Mouse (Mus musculus) brain, embryonic 18.5 days (tissue): Measurements from ENCODE around the gene Gbp6.
A peak's percentile ranks its signal among the peaks of the same experiment; 100 is the strongest.
"Not testable (repeated sequence)": the region's sequence is repeated elsewhere in the genome, so short reads cannot be mapped to it uniquely, and the experiment has no call there.

Experiments used
- DNase-seq: peaks from one replicate; pipeline ENCODE4 v3.0.0-alpha.2; 2012; ENCODE audit warnings: low read depth, low spot score

Gbp6 gene

DNA sequence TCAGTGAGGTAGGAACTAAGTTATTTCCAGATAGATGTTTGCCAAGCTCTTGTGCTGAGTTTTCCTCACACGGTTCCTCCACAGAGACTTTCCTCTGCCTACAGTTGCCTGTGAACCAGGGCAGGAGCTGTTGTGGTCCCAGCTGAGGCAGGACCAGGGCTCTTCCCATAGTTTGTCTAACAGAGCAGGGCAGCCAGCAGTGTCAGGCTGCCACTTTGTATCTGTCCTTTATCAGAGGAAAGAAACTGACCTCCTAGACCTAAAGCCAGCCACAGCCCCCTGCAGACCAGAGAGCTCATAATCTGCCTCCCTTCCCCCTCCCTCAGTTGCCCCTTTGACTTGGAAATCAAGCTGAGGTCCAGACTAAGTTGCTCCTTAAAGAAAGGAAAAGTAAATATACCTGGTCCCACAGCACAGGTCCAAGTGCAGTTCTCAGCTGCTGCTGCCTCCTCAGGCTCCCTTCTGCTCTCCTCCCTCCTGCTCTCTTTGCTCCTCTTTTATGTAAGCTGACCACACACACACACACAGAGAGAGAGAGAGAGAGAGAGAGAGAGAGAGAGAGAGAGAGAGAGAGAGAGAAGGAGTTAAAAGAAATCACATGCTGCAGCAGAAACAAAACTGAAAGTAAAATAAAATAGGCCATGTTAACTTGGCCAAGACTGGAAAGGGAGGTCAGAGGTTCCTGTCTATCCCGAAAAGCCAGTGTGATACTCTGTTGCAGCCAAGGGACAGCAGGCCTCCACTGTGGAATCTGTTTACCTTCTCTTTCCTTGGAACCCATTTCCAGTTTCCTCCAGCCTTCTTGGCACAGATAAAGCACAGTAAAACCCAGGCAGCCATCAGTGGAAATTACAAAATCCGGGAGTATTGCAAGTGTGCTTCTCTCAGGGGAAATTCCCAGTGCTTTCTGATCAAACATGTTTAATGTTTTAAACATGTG lies at the start of gene Gbp6, which contains the start of gene Gm43302:
TSS of gene Gbp6 (minus strand) at position 473 of the 940 bp plus-strand sequence.
TSS of gene Gm43302 (minus strand) at position 470 of the 940 bp plus-strand sequence.
- peak; percentile 2 for DNase-seq

DNA sequence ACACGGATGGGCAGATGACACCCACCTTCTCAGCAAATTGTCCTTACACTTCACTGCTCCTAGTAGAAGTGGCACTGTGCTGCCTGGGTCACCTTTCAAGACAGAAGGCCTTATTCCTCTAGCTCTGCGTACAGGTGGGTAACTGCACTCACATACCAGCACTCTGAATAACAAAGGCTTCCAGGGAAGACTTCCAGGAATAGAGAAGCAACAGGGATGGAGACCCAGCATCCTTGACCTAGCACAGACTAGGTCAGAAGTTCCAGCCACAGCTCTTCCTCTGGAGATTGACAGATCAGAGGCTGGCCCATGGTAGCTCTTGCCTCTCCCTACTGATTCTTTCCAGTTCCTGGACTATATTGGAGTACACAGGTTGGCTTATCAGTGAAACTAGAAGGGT lies 47.8 kb upstream of the Gbp6 start:
- no peak for DNase-seq

DNA sequence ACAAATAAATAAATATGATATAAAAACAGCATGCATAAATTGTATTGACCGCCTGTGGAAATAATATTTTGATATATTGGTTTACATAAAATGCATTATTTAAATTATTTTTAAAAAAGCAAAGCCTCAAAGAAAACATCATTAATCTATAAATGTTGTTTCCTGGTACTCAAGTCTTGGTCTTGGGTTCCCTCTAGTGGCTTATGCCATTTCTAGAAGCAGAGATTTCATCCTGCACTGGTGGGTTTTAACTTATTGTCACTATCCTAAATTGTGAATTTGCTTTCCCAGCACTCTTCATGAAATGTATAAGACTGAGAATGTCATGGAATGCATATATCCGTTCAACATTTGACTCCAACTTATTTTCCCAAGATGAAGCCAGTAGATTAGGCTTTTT lies 29.0 kb upstream of the Gbp6 start:
- no peak for DNase-seq

DNA sequence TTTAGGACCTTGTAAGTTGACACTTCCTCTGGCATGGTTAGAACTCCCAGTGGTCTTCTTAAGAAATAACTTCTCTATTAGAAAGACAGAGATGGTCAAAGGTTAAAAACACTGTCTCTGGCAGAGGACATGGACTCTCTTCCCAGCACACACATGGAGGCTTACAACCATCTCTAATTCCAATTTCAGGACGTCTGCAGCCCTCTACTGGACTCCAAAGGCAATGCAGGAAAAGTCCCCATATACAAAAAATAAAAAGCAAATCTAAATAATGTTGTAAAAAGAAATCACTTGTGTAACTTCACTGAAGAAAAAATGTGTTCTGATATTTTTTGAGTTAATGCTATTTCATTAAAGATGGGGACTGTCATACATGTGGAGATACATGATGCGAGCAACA lies 17.4 kb upstream of the Gbp6 start:
- DNase-seq: no peak

DNA sequence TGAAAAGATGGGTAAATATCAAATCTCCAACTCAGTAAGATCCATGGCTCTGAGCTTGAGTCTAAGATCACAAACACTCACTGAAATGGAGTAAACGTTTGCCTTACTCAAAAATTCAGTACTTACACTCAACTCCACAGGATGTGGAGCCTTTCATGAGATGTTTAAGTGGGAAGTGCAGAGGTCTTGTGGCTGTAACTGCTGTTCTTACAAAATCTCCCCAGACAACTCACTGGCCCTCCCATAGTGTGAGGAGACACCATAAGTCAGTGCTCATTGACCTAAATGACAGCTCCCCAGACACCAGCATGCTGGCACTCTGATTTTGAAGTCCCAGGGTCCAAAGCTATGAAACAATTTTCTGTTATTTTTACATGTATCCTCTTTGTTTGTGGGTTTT lies 15.7 kb upstream of the Gbp6 start:
- DNase-seq: not testable (repeated sequence)

DNA sequence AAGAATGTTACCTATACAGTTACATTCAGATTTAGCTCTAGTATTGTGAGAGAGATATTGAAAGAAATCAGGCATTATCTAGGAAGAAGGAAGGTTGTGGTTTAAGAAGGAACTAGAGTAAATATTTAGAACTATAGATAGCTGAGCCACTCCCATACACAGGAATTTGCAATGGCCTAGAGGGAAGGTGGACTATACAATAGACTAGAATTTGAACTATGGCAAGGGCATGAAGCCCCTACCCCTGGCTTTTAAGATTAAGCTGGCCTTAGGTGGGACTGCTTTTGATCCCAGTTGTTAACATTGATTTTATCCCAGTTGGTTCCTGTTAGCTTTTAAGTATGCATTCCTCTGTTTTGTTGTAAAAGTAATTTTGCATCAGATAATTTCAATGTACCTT lies 13.4 kb upstream of the Gbp6 start:
- not testable (repeated sequence) for DNase-seq

DNA sequence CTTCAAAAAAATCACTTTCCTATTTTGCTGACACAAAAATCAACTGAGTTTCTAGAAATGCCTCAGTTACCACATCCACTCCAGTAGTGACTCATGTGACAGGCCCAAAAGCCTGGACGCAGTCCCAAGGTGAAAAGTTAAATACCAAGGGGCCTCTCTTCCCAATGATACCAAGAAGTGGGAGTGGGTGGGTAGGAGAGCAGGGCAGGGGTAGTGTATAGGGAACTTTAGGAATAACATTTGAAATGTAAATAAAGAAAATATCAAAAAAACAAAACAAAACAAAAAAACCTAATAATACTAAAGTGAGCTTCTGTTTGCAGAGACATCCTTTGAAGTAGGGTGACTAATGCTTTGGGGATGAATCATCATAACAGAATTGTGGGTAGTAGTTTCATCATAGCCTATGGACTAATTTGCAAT lies 12.7 kb upstream of the Gbp6 start:
- DNase-seq: no peak

DNA sequence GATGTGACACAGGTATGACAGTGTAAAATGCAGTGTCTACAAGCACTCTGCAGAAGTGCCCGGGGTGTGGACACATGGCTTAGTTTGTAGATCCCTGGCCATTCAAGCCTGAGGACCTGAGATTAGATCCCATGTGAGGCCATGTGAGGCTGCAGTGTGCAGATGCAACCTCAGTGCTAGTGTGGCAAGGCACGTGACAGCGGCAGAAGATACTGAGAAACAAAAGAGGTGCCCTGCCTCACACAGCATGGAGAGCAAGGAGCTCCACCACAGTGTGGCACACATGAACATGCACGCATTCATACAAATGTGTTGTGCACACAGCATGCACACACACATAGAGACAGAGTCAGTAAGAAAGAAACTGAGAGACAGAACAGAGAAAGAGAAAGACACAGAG lies 12.2 kb upstream of the Gbp6 start:
- DNase-seq: not testable (repeated sequence)

DNA sequence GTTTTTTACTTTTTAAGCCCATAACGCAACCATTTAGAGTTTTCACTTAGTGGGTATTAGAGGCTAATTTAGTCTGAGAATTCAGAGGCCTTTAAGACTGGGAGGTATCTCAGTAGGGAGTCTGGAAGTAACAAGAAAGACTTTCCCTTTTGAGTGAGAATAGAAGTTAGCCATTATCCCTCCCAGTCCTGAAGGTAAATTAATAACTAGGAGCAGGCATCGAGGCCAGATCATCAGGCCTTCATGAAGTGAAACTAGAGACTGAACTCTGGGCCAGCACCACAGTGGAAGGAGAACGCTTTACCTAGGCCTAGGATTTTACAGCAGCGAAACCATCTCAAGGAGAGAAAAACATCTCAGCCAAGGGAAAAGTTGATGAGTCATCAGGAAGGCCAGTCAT lies 8.5 kb upstream of the Gbp6 start:
- no peak for DNase-seq

DNA sequence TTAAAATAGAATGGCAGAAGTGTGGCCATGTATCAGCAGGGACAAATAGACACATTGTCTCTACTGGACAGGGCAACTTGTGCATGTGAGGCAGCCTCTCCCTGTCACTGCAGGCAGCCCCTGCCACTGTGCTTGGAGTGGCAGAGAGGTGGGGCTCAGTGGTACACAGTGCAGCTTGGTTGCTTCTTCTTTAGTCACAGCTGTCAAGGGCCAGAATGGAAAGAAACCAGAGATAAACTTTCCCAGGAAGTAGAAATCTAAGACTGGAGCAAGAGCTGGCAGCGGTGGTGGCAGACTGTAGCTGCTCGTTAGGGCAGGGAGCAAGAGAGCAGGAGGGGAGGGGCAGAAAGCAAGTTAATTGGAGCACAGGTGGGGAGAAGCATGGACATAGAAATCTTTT lies 8.0 kb upstream of the Gbp6 start:
- no peak for DNase-seq

DNA sequence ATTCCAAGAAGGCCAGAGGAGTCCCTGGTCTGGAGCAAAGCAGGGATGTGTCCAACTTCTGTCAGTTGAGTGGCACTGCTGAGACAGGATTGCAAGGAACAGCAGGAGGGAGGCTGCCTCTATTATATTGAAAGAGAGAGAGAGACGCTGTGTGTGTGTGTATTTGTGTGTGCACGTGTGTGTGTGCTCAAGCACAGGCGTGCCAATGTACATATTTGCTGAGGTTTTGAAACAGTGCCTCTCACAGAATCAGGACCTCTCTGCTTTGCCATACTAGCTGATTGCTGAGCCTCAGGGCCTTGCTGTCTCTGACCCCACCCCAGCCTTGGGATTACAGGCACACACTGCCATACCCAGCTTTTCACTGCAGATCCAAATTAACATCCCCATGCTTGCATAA lies 2.2 kb upstream of the Gbp6 start:
- DNase-seq: no peak

DNA sequence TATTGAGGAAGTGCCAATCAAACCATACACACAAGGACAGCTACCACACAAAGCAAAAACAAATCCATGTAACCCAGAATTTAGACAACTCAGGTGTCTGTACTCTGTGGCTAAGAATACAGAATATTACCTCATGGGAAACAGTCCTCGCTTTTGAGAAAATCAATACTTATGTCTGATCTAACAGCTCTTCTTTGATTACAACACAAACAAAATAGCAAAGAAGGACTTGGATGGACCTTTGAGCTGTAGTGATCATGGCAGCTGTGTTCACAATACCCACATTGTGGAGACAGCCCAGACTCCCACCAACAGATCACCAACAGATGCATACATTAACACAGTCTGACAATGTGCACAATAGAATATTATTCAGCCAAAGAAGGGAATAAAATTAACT lies 1.0 kb downstream of the Gbp6 start:
- DNase-seq: no peak

DNA sequence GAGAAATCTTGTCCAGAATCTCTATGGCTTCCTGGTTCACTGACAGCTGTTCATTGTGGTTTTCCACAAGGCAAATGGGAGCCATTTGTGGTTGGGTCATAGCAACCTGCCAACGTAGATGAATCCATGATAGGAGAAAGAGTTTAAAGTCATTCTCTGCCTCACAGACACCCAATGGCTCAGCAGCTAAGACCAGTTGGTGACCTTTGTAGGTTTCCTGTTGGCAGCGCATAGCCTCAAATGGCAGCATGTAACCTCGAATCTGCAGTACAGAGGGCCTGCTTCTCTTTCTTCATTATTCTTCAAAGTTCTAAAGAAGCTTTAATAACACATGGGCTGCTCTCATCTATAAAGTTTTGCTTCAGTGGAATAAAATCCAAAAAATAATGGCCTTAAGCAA lies 2.6 kb downstream of the Gbp6 start:
- not testable (repeated sequence) for DNase-seq

DNA sequence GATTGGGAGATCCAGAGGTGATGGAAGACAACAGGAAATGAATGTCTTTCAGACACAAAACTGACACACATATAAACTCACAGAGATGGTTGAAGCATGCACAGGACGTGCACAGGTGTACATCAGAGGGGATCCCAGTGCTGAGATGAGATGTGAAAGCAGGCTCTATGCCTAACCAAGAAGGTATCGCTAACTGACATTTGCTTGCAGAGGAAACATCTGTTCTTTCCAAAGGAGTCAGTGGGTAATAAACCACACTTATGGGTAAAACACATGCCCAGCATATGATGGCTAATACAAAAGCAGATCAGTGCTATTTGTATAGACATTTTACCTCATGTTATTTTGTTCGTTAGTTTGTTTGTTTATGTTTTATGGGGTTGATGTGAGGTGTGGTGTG lies 32.8 kb downstream of the Gbp6 start:
- DNase-seq: not testable (repeated sequence)

DNA sequence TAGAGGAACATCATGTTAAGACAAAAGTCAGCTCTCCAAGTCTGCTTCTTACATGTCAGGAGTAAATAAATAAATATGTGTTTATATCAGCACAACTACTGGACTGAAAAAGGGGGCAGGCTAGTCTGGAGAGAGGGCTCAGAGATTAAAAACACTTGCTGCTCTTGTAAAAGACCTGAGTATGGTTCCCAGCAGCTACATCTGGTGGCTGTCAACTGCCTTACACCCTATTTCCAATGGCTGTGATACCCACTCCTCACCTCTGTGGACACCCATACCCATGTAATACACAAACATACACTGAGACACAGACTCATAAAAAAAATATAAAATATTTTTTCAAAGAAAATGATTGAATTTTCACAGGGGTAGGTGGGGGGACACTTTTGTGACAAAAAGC lies 41.0 kb downstream of the Gbp6 start:
- DNase-seq: no peak

DNA sequence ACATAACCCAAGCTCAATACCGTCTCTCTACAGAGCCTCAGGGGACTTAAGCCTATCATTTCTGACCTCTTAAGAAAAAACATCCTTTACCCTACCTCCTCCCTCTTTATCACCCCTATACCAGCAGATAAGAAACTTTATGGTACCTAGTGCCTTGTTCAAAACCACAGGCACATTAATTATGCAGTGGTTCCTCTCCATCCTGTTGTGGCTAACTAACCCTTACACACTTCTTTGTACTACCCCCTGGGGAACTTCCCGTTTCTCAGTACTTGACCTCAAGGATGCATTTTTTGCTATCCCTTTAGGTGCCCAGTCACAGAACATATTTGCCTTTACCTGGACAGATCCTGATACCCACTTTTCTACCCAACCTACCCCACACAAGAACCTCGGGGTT lies 48.8 kb downstream of the Gbp6 start:
- not testable (repeated sequence) for DNase-seq

DNA sequence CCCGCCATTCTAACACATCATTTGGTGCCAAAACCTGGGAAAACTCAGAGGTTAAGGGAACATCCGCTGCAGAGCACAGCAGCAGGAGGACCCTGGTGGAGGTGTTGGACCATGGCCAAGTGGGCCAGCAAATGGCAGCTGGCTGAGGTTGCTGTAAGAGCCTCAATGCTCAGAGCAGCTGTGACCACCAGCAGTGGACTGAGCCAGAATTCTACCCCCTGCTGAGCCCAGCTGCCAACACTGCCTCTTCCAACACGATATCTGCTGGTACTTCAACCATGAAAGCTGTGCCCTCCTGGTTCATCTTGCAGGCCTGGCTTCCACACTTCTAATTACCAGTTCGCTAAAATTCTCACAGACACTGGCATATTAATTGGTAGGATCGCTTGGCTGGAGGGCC lies 52.5 kb downstream of the Gbp6 start:
- not testable (repeated sequence) for DNase-seq

DNA sequence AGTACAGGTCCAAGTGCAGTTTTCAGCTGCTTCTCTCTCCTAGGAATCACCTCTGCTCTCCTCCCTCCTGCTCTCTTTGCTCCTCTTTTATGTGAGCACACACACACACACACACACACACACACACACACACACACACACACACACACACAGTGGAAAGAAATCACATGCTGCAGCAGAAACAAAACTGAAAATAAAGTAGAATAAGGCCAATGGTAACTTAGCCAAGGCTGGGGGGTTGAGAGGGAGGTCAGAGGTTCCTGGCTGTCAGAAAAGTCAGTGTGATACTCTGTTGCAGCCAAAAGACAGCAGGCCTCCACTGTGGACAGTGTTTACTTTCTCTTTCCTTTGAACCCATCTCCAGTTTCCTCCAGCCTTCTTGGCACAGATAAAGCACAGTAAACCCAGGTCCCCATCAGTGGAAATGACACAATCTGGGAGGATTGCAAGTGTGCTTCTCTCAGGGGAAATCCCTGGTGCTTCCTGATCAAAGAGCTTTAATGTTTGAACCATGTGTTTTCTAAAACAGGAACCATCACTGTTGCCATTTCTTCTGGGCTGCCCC lies 53.9 kb downstream of the Gbp6 start, which contains the start of gene Gbp10:
TSS of gene Gbp10 (minus strand) at position 51 of the 565 bp plus-strand sequence.
- DNase-seq: peak; percentile 1

DNA sequence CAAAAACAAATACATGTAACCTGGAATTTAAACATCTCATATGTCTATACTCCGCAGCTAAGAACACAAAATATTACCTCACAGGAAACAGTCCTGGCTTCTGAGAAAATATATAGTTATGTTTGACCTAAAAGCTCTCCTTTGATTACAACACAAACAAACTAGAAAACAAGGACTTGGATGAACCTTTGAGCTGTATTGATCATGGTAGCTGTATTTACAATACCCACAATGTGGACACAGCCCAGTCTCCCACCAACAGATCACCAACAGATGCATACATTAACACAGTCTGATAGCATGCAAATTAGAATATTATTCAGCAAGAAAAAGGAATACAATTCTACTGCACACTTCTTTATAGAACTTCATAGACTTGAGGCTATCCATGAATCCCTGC lies 55.1 kb downstream of the Gbp6 start:
- not testable (repeated sequence) for DNase-seq

DNA sequence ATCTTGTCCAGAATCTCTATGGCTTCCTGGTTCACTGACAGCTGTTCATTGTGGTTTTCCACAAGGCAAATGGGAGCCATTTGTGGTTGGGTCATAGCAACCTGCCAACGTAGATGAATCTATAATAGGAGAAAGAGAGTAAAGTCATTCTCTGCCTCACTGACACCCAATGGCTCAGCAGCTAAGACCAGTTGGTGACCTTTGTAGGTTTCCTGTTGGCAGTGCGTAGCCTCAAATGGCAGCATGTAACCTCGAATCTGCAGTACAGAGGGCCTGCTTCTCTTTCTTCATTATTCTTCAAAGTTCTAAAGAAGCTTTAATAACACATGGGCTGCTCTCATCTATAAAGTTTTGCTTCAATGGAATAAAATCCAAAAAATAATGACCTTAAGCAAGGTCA lies 57.5 kb downstream of the Gbp6 start:
- not testable (repeated sequence) for DNase-seq
